Mouse (Mus musculus): ENCODE measurements around the gene Mrgpra2a. TPM values are rescaled to one million over a fixed set of nuclear protein-coding genes. Genes with fewer than 3 reads are reported as not detected.

Gene Mrgpra2a
- polyA plus RNA-seq, 1 experiment from 2014 or later: not detected

Other genes with a start within 250 kb of the Mrgpra2a start
- gene Mrgpra6, start 247.2 kb downstream of the Mrgpra2a start, polyA plus RNA-seq (2016; fragmentation: Nextera tagmentation; extraction: Ambion mirVana): not detected in 2 replicates
- not detected in 2 replicates for gene Mrgpra9, start 199.3 kb downstream of the Mrgpra2a start, polyA plus RNA-seq (2016; fragmentation: Nextera tagmentation; extraction: Ambion mirVana)
- gene Mrgpra1, start 97.9 kb downstream of the Mrgpra2a start, polyA plus RNA-seq (2016; fragmentation: Nextera tagmentation; extraction: Ambion mirVana): not detected in 2 replicates
- gene Mrgpra2b, start 76.7 kb upstream of the Mrgpra2a start, polyA plus RNA-seq (2016; fragmentation: Nextera tagmentation; extraction: Ambion mirVana): not detected in 2 replicates
- gene Mrgpra3, start 149.2 kb upstream of the Mrgpra2a start, polyA plus RNA-seq (2016; fragmentation: Nextera tagmentation; extraction: Ambion mirVana): not detected in 2 replicates

All from limb, embryonic 12.5 days (tissue).